Mouse (Mus musculus): ENCODE measurements at regions not wholly inside any gene's neighbourhood (a gene's known extent, or its start where the extent isn't known, plus 50 kb on each side); places are given as distances from the start of the nearest gene placed in this dataset.

DNA sequence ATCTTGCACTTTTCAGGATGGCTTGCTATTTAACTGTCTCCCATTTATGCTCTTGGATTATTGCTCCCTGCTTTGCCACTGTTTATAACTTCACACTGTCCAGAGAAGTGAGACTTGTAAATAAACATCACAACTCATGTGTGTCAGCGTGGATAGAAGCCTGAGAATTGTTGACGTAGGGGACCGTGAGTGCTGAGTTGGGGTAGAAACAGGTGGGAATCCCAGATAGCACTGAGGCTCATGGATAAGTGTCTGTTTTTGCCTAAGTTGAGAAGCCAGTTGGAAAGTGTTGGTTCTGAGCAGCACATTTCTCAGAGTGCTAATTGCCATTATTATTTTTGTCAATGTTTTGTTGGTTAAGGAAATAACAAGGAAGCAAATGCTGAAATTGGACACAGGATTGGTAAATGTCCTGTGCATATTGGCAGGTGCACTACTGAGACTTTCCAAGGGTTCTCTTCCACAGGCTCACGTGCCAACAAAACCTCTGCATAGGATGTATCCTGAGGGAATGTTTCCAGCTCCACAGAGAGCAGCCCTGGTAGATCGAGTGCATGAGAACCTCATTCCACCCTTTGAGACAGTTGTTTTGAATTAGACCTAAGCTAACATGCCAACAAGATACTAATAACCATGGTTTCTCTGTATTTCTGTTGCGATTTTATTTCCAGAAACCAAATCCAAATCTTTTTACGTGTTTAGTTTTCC is 74.3 kb upstream of the Grb10 start:
- H3K9me3 ChIP-seq, result no peaks in the 10 kb centered on the region
- no peak overlapping the region for H3K27ac ChIP-seq
- H3K4me1 ChIP-seq, result no peaks in the 10 kb centered on the region
- DNase-seq (ENCODE audit: low spot score), result no peak
- WGBS, result 79% methylated on average over 7 of the region's 7 CpGs
- no peaks in the 10 kb centered on the region for H3K27me3 ChIP-seq (ENCODE audit: insufficient read depth, poor library complexity, severe bottlenecking)
- H3K36me3 ChIP-seq, result no peaks in the 10 kb centered on the region
- no peak overlapping the region for H3K4me3 ChIP-seq

DNA sequence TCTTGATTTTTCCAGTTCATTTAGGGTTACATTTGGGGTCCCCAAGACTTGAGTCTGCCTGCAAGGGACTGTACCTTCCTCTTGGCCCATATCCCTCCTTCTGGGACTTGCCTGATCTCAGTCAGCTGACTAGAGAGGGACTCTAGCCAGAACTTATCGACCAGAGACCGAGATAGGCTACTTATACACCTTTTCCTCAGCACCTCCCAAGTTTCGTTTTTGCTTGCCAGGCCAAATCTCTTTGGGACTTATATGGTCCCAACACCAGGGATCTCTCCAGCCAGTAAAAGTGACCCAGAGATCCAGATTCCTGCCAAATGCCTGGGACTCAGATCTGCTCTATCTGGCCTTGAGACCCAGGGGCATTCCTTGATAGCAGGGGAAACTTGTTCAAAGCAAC is 69.2 kb upstream of the Grb10 start:
- DNase-seq (ENCODE audit: low spot score), result no peak
- no peaks in the 10 kb centered on the region for H3K36me3 ChIP-seq
- no peaks in the 10 kb centered on the region for H3K27me3 ChIP-seq (ENCODE audit: insufficient read depth, poor library complexity, severe bottlenecking)
- H3K27ac ChIP-seq, result no peak overlapping the region
- 77% methylated on average over 3 of the region's 3 CpGs for WGBS
- H3K4me1 ChIP-seq, result no peaks in the 10 kb centered on the region
- H3K4me3 ChIP-seq, result no peak overlapping the region
- no peaks in the 10 kb centered on the region for H3K9me3 ChIP-seq

DNA sequence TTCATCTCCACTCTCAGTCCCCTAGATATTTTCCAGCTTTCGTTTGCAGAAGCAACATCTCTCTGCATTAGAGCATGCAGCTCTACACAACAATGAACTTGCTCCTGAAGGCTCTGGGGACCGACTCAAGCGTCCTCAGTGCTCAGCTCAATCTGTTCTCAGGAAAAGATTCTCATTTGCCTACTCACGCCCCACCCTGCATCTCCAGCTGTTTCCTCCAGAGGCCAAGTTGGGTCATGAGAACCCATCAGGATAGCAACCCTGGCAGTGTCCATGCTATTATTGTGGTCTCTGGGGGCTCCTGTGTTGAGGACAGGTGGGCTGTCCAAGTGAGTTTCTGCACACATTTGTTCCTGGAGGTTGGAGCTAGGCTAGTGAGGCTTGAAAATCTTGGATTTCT is 52.5 kb upstream of the Grb10 start:
- Histone ChIP-seq H3K36me3 (peaks cover 4% of the 10 kb centered on the region; the same call in 1 of the 2 replicates), H3K4me1 (peaks cover 13% of the 10 kb centered on the region; the same call in 1 of the 2 replicates), H3K27ac (0 out of 2 replicates have a peak overlapping the region, but pooled peaks have one; percentile 10), H3K4me3 (no peak overlapping the region), H3K27me3 (ENCODE audit: insufficient read depth, poor library complexity, severe bottlenecking) (no peaks in the 10 kb centered on the region), H3K9me3 (no peaks in the 10 kb centered on the region)
- 71% methylated on average over 4 of the region's 4 CpGs for WGBS
- no peak for DNase-seq (ENCODE audit: low spot score)

DNA sequence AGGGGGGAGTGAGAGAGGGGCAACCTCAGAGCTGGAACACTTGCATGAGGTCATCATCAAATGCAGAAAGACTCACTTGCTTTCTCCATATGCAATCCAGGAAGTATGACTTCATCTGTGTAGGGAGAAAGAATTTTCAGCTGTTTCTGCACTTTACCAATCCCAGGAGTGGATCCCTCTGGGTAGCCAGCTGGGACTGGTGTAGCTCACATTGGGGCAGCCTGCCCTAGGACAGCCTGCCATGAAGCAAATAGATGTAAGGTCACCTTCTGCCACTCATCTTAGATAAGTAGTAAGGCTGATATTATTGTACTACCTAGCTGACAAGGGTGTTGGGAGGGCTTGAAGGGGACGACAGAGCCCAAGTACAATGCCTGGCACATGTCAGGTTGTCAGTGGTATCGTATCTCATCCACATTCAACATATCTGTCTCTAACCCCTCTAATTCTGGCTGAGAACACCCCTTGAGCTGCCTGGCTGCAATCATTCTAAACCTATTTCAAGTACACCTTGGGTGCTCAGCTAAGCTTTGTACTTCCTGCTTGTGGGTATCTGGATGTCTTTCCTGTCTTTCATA is 51.4 kb upstream of the Grb10 start:
- Histone ChIP-seq H3K9me3 (no peaks in the 10 kb centered on the region), H3K27me3 (ENCODE audit: insufficient read depth, poor library complexity, severe bottlenecking) (no peaks in the 10 kb centered on the region), H3K27ac (no peak overlapping the region), H3K4me3 (no peak overlapping the region), H3K36me3 (peaks cover 4% of the 10 kb centered on the region; the same call in 1 of the 2 replicates), H3K4me1 (peaks cover 13% of the 10 kb centered on the region; the same call in 1 of the 2 replicates)
- DNase-seq (ENCODE audit: low spot score), result no peak
- 46% methylated on average over 2 of the region's 2 CpGs for WGBS
